Mouse (Mus musculus) ES-E14 (cell line): ENCODE measurements around the gene Gm47985.
"Not testable (repeated sequence)": the region's sequence is repeated elsewhere in the genome, so short reads cannot be mapped to it uniquely, and the experiment has no call there.

Source experiments
- CHD2 ChIP-seq: IDR thresholded peaks from 2 replicates; pipeline ENCODE4 v1.6.1; 2014; ENCODE audit warnings: mild to moderate bottlenecking, low read depth, low read length, inconsistent platforms
- HCFC1 ChIP-seq: IDR thresholded peaks from 2 replicates; pipeline ENCODE4 v1.6.1; 2012; ENCODE audit warnings: low read length, inconsistent platforms, borderline replicate concordance; ENCODE audit not compliant: insufficient read depth
- MAFK ChIP-seq: IDR thresholded peaks from 2 replicates; pipeline ENCODE4 v1.6.1; 2014; ENCODE audit warnings: mild to moderate bottlenecking, low read depth, low read length, inconsistent platforms; ENCODE audit not compliant: insufficient read depth
- ZC3H11A ChIP-seq: IDR thresholded peaks from 2 replicates; pipeline ENCODE4 v1.6.1; 2012; ENCODE audit warnings: low read depth, mild to moderate bottlenecking, inconsistent platforms, low read length, borderline replicate concordance
- ZNF384 ChIP-seq: IDR thresholded peaks from 2 replicates; pipeline ENCODE4 v1.6.1; 2012; ENCODE audit warnings: low read depth, low read length, inconsistent platforms

GRCm38 (mm10) chr1:151211666-151212065 is 29.3 kb downstream of the Gm47985 start:
- not testable (repeated sequence) for TF ChIP-seq ZC3H11A, MAFK, HCFC1, CHD2, ZNF384
